Mouse (Mus musculus) lung, adult 2 months (tissue): ENCODE measurements around the gene Exoc1.

Source experiments
- CTCF ChIP-seq: fragments of 200-500 bp; IDR thresholded peaks from 2 replicates; pipeline ENCODE4 v1.5.1; 2011; ENCODE audit warnings: mild to moderate bottlenecking, low read length, control low read depth; ENCODE audit not compliant: insufficient read depth
- POLR2A ChIP-seq: fragments of 200-500 bp; IDR thresholded peaks from 2 replicates; pipeline ENCODE4 v1.6.1; 2011; ENCODE audit warnings: low read depth, mild to moderate bottlenecking, control low read depth, low read length, borderline replicate concordance; ENCODE audit errors: extremely low read depth

DNA sequence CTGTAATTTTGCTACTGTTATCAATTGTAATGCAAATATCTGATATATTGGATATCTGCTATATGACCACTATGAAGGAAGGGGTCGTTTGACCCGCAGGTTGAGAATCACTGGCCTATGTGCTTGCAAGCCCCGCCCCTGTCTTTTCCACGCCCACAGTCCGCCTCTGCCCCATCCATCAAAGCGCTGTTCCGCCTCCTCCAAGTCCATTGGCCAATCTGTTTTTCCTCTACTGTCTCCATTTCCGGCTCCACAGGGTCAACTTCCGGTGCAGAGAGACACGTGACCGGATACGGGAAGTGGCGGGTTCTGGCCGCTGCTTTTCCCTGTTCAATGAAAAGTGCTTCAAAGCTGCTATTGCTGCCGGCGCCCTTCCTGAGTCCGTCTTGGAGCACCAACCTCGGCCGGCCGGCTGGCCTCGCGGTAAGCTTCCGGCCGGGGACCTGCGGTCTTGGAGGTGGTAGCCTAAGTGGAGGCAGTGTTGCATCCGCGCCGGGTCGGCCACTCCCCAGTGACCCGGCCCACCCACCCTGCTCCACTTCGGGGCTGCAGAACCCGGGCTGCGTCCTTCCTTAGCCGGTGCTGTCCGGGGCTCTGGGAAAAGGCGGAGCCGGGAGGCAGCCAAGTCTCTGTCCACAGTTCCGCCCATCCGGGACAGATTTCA lies at the start of gene Exoc1:
- TF ChIP-seq CTCF (no peak), POLR2A (0 out of 2 replicates have a peak, but pooled peaks have one; percentile 28)
